Mouse (Mus musculus) hindbrain, postnatal 0 days (tissue): ENCODE data around the gene Armcx3. TPM values are rescaled to one million over a fixed set of nuclear protein-coding genes. Genes with fewer than 3 reads are reported as not detected.
"Not testable (repeated sequence)": the region's sequence is repeated elsewhere in the genome, so short reads cannot be mapped to it uniquely, and the experiment has no call there.

Source experiments
- ATAC-seq: fragments of 200-750 bp; cut with Nextera tagmentation; 2 replicates; pipeline ENCODE4 v1.8.0; 2017; ENCODE audit warnings: mild to moderate bottlenecking, moderate TSS enrichment, moderate library complexity
- DNase-seq: peaks from one replicate; pipeline ENCODE4 v3.0.0-alpha.2; 2015; ENCODE audit warnings: low spot score
- H3K27ac ChIP-seq: fragments of 300-500 bp; sonication (generic); 2 replicates; pipeline ENCODE4 v1.5.1; 2014; ENCODE audit warnings: mild to moderate bottlenecking
- H3K27me3 ChIP-seq: fragments of 300-500 bp; sonication (generic); 2 replicates; pipeline ENCODE4 v1.6.1; 2014; ENCODE audit warnings: low read length, mixed read lengths; ENCODE audit not compliant: insufficient read depth
- H3K36me3 ChIP-seq: fragments of 300-500 bp; sonication (generic); 2 replicates; pipeline ENCODE4 v1.6.1; 2014; ENCODE audit warnings: low read length, mixed read lengths; ENCODE audit not compliant: insufficient read depth
- H3K4me1 ChIP-seq: fragments of 300-500 bp; sonication (generic); 2 replicates; pipeline ENCODE4 v1.6.1; 2014; ENCODE audit warnings: antibody characterized with exemption, low read length, mixed read lengths; ENCODE audit not compliant: insufficient read depth
- H3K4me2 ChIP-seq: fragments of 300-500 bp; sonication (generic); 2 replicates; pipeline ENCODE4 v1.6.1; 2014; ENCODE audit warnings: low read depth, mild to moderate bottlenecking, low read length, moderate library complexity, mixed read lengths
- H3K4me3 ChIP-seq: fragments of 300-500 bp; sonication (generic); 2 replicates; pipeline ENCODE4 v1.5.1; 2014; ENCODE audit warnings: low read length
- H3K9ac ChIP-seq: fragments of 300-500 bp; sonication (generic); replicated peaks from 2 replicates; pipeline ENCODE4 v1.6.1; 2014; ENCODE audit warnings: mild to moderate bottlenecking, low read length, moderate library complexity, mixed read lengths
- H3K9me3 ChIP-seq: fragments of 300-500 bp; sonication (generic); 2 replicates; pipeline ENCODE4 v1.6.1; 2016; ENCODE audit warnings: low read length, mixed read lengths
- CTCF ChIP-seq: IDR thresholded peaks from 2 replicates; pipeline ENCODE4 v1.5.1; 2016; ENCODE audit warnings: antibody characterized with exemption, control low read depth, low read depth
- WGBS: fragments of 180-500 bp; shearing (Covaris S2); extraction: QIAGEN DNeasy Blood & Tissue Kit; methylation state at CpG from one replicate; pipeline ENCODE4 v1.1.7; 2014; 5-methylcytosine and 5-hydroxymethylcytosine counted together
- polyA plus RNA-seq: library from polyadenylated mRNA; unstranded; fragments of >200 nt; fragmentation: Nextera tagmentation; extraction: Ambion mirVana; gene quantifications from 2 replicates; pipeline ENCODE4 v1.2.1, GENCODE M21; 2015
- total RNA-seq: library from RNA; depleted of rRNA; stranded (reverse); fragments of >200 nt; gene quantifications from 2 replicates; pipeline ENCODE4 v1.2.3, GENCODE M21; 2014; rRNA removed

Armcx3 gene
- total RNA-seq (43.5 and 51.3 TPM in 2 replicates), polyA plus RNA-seq (91.7 and 93.4 TPM in 2 replicates)

GRCm38 (mm10) chrX:134756434-134757292 is at the start of gene Armcx3:
Gene Armcx3, plus strand, starts transcription at chrX:134756595.
- H3K4me1 ChIP-seq, result no peaks in the 10 kb centered on the region
- WGBS, result 32% methylated on average over 46 of the region's 46 CpGs
- no peak for TF ChIP-seq CTCF

GRCm38 (mm10) chrX:134716863-134717262 is 39.5 kb upstream of the Armcx3 start:
- ATAC-seq (no peak), DNase-seq (no peak)
- H3K4me1 ChIP-seq, result no peaks in the 10 kb centered on the region
- WGBS, result 46% methylated on average over 3 of the region's 3 CpGs
- no peak for TF ChIP-seq CTCF
- no peak overlapping the region for H3K27ac ChIP-seq
- H3K9me3 ChIP-seq, result no peaks in the 10 kb centered on the region
- no peak overlapping the region for H3K4me3 ChIP-seq
- H3K36me3 ChIP-seq, result no peaks in the 10 kb centered on the region
- no peak overlapping the region; the same call in 1 of the 2 replicates for H3K9ac ChIP-seq
- H3K27me3 ChIP-seq, result no peaks in the 10 kb centered on the region
- H3K4me2 ChIP-seq, result peak overlapping the region; percentile 53; the same call in 1 of the 2 replicates

More at GRCm38 (mm10) chrX:134756434-134757292, at the start of gene Armcx3:
- Histone ChIP-seq H3K36me3 (no peaks in the 10 kb centered on the region), H3K27ac (peak within 1 kb of the TSS; percentile 82), H3K9me3 (no peaks in the 10 kb centered on the region), H3K4me3 (peak within 1 kb of the TSS; percentile 61), H3K9ac (peak within 1 kb of the TSS; percentile 61), H3K27me3 (no peaks in the 10 kb centered on the region), H3K4me2 (peak within 1 kb of the TSS; percentile 54)
- ATAC-seq, result peak; percentile 94
- DNase-seq, result peak; percentile 85

GRCm38 (mm10) chrX:134717752-134718308 is 38.6 kb upstream of the Armcx3 start, which contains the start of gene Armcx1:
Gene Armcx1, plus strand, starts transcription at chrX:134717963.
- 29% methylated on average over 16 of the region's 16 CpGs for WGBS
- H3K9me3 ChIP-seq, result no peaks in the 10 kb centered on the region
- no peaks in the 10 kb centered on the region for H3K27me3 ChIP-seq
- ATAC-seq (peak; percentile 96), DNase-seq (peak; percentile 84)
- H3K27ac ChIP-seq, result peak within 1 kb of the TSS; percentile 93
- no peaks in the 10 kb centered on the region for H3K4me1 ChIP-seq
- peak within 1 kb of the TSS; percentile 49 for H3K4me3 ChIP-seq
- peak within 1 kb of the TSS; percentile 72 for H3K9ac ChIP-seq
- no peaks in the 10 kb centered on the region for H3K36me3 ChIP-seq
- TF ChIP-seq CTCF, result peak; percentile 34; the same call in 1 of the 2 replicates
- H3K4me2 ChIP-seq, result peak within 1 kb of the TSS; percentile 53

GRCm38 (mm10) chrX:134718524-134718923 is 37.9 kb upstream of the Armcx3 start:
- WGBS, result 37% methylated on average over 14 of the region's 14 CpGs
- peak overlapping the region; percentile 93 for H3K27ac ChIP-seq

GRCm38 (mm10) chrX:134723762-134724161 is 32.6 kb upstream of the Armcx3 start:
- 26% methylated on average over 2 of the region's 2 CpGs for WGBS
- not testable (repeated sequence) for H3K27me3 ChIP-seq, H3K4me2 ChIP-seq, H3K9me3 ChIP-seq, DNase-seq, H3K9ac ChIP-seq, H3K4me1 ChIP-seq, H3K27ac ChIP-seq, H3K36me3 ChIP-seq, H3K4me3 ChIP-seq, ATAC-seq

More at GRCm38 (mm10) chrX:134718524-134718923, 37.9 kb upstream of the Armcx3 start:
- Histone ChIP-seq H3K9ac (peak overlapping the region; percentile 72), H3K9me3 (no peaks in the 10 kb centered on the region), H3K36me3 (no peaks in the 10 kb centered on the region), H3K4me2 (peak overlapping the region; percentile 53), H3K4me1 (no peaks in the 10 kb centered on the region), H3K27me3 (no peaks in the 10 kb centered on the region), H3K4me3 (peak overlapping the region; percentile 49)
- no peak for TF ChIP-seq CTCF
- ATAC-seq (peak; percentile 91), DNase-seq (peak; percentile 83)

- Histone ChIP-seq H3K36me3 (no peaks in the 10 kb centered on the region), H3K27me3 (no peaks in the 10 kb centered on the region), H3K4me2 (no peak overlapping the region), H3K4me1 (no peaks in the 10 kb centered on the region), H3K4me3 (no peak overlapping the region), H3K9ac (no peak overlapping the region), H3K27ac (no peak overlapping the region), H3K9me3 (no peaks in the 10 kb centered on the region)
- WGBS, result 48% methylated on average over 4 of the region's 4 CpGs
- ATAC-seq, result no peak
- peak; percentile 51 for DNase-seq
- TF ChIP-seq CTCF, result peak; percentile 72
Observed at GRCm38 (mm10) chrX:134729778-134730177, 26.6 kb upstream of the Armcx3 start.
